Mouse (Mus musculus) heart, adult 2 months (tissue): ENCODE measurements around the gene Eda.

Experiments
- CTCF ChIP-seq: fragments of 200-600 bp; IDR thresholded peaks from 2 replicates; pipeline ENCODE4 v1.8.1; 2022; ENCODE audit warnings: antibody characterized with exemption, mild to moderate bottlenecking, moderate library complexity
- POLR2A ChIP-seq: fragments of 200-500 bp; IDR thresholded peaks from 2 replicates; pipeline ENCODE4 v1.6.1; 2011; ENCODE audit warnings: mild to moderate bottlenecking, low read depth, low read length, control low read depth; ENCODE audit not compliant: insufficient read depth

- TF ChIP-seq CTCF: no peak
- TF ChIP-seq POLR2A: no peak
Observed at GRCm38 (mm10) chrX:100394223-100394861, 418.9 kb downstream of the Eda start.
